Mouse (Mus musculus) bone marrow macrophage, adult 2 months (primary cell): Measurements from ENCODE around the gene Tsfm. TPM values are rescaled to one million over a fixed set of nuclear protein-coding genes. Genes with fewer than 3 reads are reported as not detected.
A peak's percentile ranks its signal among the peaks of the same experiment; 100 is the strongest.

ENCODE experiments used
- H3K27ac ChIP-seq: 2 replicates; pipeline ENCODE4 v1.5.1; 2012; ENCODE audit warnings: low read depth, low read length; ENCODE audit not compliant: insufficient read depth
- H3K4me1 ChIP-seq: 2 replicates; pipeline ENCODE4 v1.6.1; 2012; ENCODE audit warnings: low read length; ENCODE audit not compliant: control insufficient read depth, insufficient read depth
- H3K4me3 ChIP-seq: 2 replicates; pipeline ENCODE4 v1.5.1; 2012; ENCODE audit warnings: mild to moderate bottlenecking, low read length, moderate library complexity; ENCODE audit not compliant: insufficient read depth
- CTCF ChIP-seq: IDR thresholded peaks from 2 replicates; pipeline ENCODE4 v1.5.1; 2012; ENCODE audit warnings: low read depth, mild to moderate bottlenecking, low read length, moderate library complexity
- POLR2A ChIP-seq: IDR thresholded peaks from 2 replicates; pipeline ENCODE4 v1.6.1; 2012; ENCODE audit warnings: mild to moderate bottlenecking, low read depth, low read length, borderline replicate concordance
- polyA plus RNA-seq: library from polyadenylated mRNA; stranded (reverse); fragments of >200 nt; gene quantifications from 2 replicates; pipeline ENCODE4 v1.2.4, GENCODE M21; 2012; ENCODE audit not compliant: missing spikeins, insufficient read depth, insufficient read length

Tsfm gene
- polyA plus RNA-seq, 1 experiment, result 12.9 TPM

- Histone ChIP-seq H3K27ac (no peak overlapping the region), H3K4me3 (no peak overlapping the region), H3K4me1 (no peaks in the 10 kb centered on the region)
- TF ChIP-seq POLR2A (no peak), CTCF (no peak)
These were observed 26.8 kb downstream of the Tsfm start for GRCm38 (mm10) chr10:127003806-127004205.

- Histone ChIP-seq H3K4me1 (no peaks in the 10 kb centered on the region), H3K27ac (no peak overlapping the region), H3K4me3 (no peak overlapping the region)
- no peak for TF ChIP-seq POLR2A
- TF ChIP-seq CTCF, result no peak
These were observed 27.3 kb downstream of the Tsfm start for GRCm38 (mm10) chr10:127003334-127003733.

DNA sequence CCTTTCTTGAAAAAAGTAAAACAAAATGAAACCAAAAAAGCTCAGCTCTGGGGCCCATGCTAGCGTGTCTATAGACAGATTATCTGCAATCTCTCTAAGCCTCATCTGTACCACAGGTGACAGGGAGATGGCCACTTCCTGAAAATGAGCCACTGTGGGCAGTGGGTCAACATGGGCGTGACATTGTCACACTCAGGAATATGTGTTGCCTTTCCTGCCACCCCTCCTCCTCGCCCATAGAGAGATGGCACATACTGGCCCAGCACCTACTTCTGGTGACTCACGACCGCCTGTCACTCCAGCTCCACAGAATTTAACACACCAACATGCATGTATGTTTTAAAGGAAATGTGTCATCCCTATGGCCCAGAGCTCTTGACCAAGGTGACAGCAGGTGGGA is 27.9 kb downstream of the Tsfm start:
- Histone ChIP-seq H3K4me3 (no peak overlapping the region), H3K27ac (no peak overlapping the region), H3K4me1 (no peaks in the 10 kb centered on the region)
- TF ChIP-seq CTCF (no peak), POLR2A (no peak)

- Histone ChIP-seq H3K4me1 (no peaks in the 10 kb centered on the region), H3K4me3 (no peak overlapping the region), H3K27ac (no peak overlapping the region)
- TF ChIP-seq POLR2A (no peak), CTCF (no peak)
These were observed 28.6 kb downstream of the Tsfm start for GRCm38 (mm10) chr10:127002056-127002455.

- H3K4me3 ChIP-seq, result no peak overlapping the region
- TF ChIP-seq CTCF, result no peak
- no peak for TF ChIP-seq POLR2A
- no peak overlapping the region for H3K27ac ChIP-seq
- no peaks in the 10 kb centered on the region for H3K4me1 ChIP-seq
These were observed 29.3 kb downstream of the Tsfm start for GRCm38 (mm10) chr10:127001297-127001696.

- TF ChIP-seq CTCF, result no peak
- no peak for TF ChIP-seq POLR2A
- H3K4me3 ChIP-seq, result no peak within 1 kb of the TSS
- no peaks in the 10 kb centered on the region for H3K4me1 ChIP-seq
- H3K27ac ChIP-seq, result no peak within 1 kb of the TSS
These were observed 30.1 kb downstream of the Tsfm start, which contains the start of gene Avil for GRCm38 (mm10) chr10:127000529-127000928. TSS of gene Avil (plus strand) at chr10:127000709.

GRCm38 (mm10) chr10:126997340-126998113 is 33.1 kb downstream of the Tsfm start:
- H3K4me3 ChIP-seq, result no peak overlapping the region
- no peaks in the 10 kb centered on the region for H3K4me1 ChIP-seq
- H3K27ac ChIP-seq, result no peak overlapping the region
- TF ChIP-seq POLR2A, result no peak
- no peak for TF ChIP-seq CTCF

- no peak for TF ChIP-seq POLR2A
- no peak for TF ChIP-seq CTCF
- H3K4me3 ChIP-seq, result no peak overlapping the region
- H3K27ac ChIP-seq, result no peak overlapping the region
These were observed 37.0 kb downstream of the Tsfm start for GRCm38 (mm10) chr10:126993621-126994020.

DNA sequence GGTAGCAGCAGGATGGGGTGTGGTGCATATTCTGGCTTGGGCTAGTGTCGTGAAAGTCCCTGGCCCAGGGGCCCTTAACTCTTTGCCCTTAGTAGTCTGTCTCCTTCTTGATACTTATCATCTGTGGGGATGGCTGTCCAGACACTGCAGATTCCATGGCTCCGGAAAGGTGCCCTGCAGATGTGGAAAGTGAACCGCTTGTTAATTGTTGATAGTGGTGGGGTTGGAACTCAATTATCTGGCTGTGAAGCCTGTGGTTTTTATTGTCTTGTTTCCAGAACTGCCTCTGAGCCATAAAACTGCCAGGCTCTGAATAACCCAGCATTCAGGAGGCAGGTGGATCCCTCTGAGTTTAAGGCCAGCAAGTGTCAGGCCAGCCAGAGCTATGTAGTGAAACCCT is 39.0 kb downstream of the Tsfm start:
- Histone ChIP-seq H3K27ac (no peak overlapping the region), H3K4me3 (no peak overlapping the region), H3K4me1 (peaks cover 29% of the 10 kb centered on the region)
- TF ChIP-seq POLR2A (no peak), CTCF (no peak)

More at GRCm38 (mm10) chr10:126993621-126994020, 37.0 kb downstream of the Tsfm start:
- peaks cover 10% of the 10 kb centered on the region for H3K4me1 ChIP-seq

DNA sequence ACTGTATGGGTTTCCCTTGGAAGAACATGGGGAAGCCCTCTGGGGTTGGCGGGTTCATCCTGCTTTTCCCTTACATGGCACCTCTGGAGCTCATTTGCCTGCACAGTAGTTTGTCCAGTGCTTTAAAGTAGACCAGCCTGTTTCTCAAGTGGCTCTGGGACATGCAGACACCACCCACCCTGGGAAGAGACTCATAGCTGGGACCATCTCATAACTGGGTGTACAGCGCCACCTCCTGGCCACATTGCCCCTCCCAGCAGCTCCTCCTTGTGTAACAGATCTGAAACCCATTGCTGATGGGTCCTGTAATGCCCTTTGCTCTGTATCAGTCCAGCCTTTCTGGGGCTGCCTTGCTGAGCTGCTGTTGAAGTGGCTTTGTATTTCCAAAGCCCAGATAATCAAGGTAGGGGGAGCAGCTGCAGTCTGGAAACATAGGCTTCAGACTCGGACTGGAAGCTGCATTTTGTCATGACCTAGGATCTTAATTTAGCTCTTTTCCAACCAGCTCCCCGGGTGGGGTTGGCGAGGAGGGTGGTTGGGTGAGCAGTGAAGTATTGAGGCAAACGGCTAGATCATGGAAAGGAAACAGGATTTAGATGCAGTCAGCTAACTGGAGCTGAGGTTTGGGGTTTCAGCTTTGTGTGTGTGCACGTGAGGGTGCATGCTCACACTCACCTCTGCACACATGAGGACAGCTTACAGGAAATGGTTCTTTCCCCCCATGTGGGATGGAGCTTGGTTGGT is 40.2 kb downstream of the Tsfm start:
- H3K4me1 ChIP-seq, result peaks cover 37% of the 10 kb centered on the region
- no peak overlapping the region for H3K27ac ChIP-seq
- peak; percentile 94 for TF ChIP-seq CTCF
- TF ChIP-seq POLR2A, result no peak
- no peak overlapping the region for H3K4me3 ChIP-seq
